Mouse (Mus musculus) MEL (cell line): ENCODE measurements at regions not wholly inside any gene's neighbourhood (a gene's known extent, or its start where the extent isn't known, plus 50 kb on each side); places are given as distances from the start of the nearest gene placed in this dataset.
"Not testable (repeated sequence)": the region's sequence is repeated elsewhere in the genome, so short reads cannot be mapped to it uniquely, and the experiment has no call there.

Experiments
- CHD1 ChIP-seq: IDR thresholded peaks from 2 replicates; pipeline ENCODE4 v1.6.1; 2012; ENCODE audit warnings: low read depth, mild to moderate bottlenecking, inconsistent platforms, low read length, improper control_type of control experiment
- GABPA ChIP-seq: IDR thresholded peaks from 2 replicates; pipeline ENCODE4 v1.6.1; 2012; ENCODE audit warnings: low read depth, mild to moderate bottlenecking, inconsistent platforms, low read length, improper control_type of control experiment, moderate library complexity
- MAFK ChIP-seq: IDR thresholded peaks from 2 replicates; pipeline ENCODE4 v1.6.1; 2011; ENCODE audit warnings: low read depth, mild to moderate bottlenecking, low read length, improper control_type of control experiment, borderline replicate concordance
- NELFE ChIP-seq: IDR thresholded peaks from 2 replicates; pipeline ENCODE4 v1.6.1; 2011; ENCODE audit warnings: low read depth, low read length, improper control_type of control experiment
- POLR2A ChIP-seq, 2 experiments: IDR thresholded peaks; 2 replicates each; pipeline ENCODE4 v1.6.1; 2011 to 2012; ENCODE audit warnings: low read length in 2 of 2, mild to moderate bottlenecking in 2 of 2, control low read depth in 1 of 2, improper control_type of control experiment in 1 of 2, low read depth in 1 of 2, moderate library complexity in 1 of 2; ENCODE audit not compliant: control insufficient read depth in 1 of 2, insufficient read depth in 1 of 2, poor library complexity in 1 of 2
- RAD21 ChIP-seq: IDR thresholded peaks from 2 replicates; pipeline ENCODE4 v1.6.1; 2011; ENCODE audit warnings: mild to moderate bottlenecking, low read depth, low read length, improper control_type of control experiment
- SIN3A ChIP-seq: IDR thresholded peaks from 2 replicates; pipeline ENCODE4 v1.6.1; 2012; ENCODE audit warnings: low read length, improper control_type of control experiment, inconsistent platforms

- not testable (repeated sequence) for TF ChIP-seq MAFK; CHD1; NELFE; GABPA; POLR2A (IDR thresholded peaks at IDR 0.05; ENCODE audit: control insufficient read depth in 1 of 2, insufficient read depth in 1 of 2, low read depth in 1 of 2, low read length in 2 of 2, poor library complexity in 1 of 2); RAD21
- TF ChIP-seq SIN3A: peak; percentile 52; the same call in 1 of the 2 replicates
Measured at GRCm38 (mm10) chr14:53765918-53766317, 488.0 kb downstream of the Dad1 start.
